Mouse (Mus musculus) limb, embryonic 13.5 days (tissue): ENCODE measurements around the gene Lyl1. TPM values are rescaled to one million over a fixed set of nuclear protein-coding genes. Genes with fewer than 3 reads are reported as not detected.

Experiments
- ATAC-seq: fragments of 200-750 bp; cut with Nextera tagmentation; 2 replicates; pipeline ENCODE4 v1.8.0; 2017; ENCODE audit warnings: low read depth, moderate number of reproducible peaks, moderate TSS enrichment; ENCODE audit not compliant: low FRiP score
- H3K27ac ChIP-seq: fragments of 300-500 bp; sonication (generic); 2 replicates; pipeline ENCODE4 v1.5.1; 2015; ENCODE audit warnings: inconsistent platforms, mild to moderate bottlenecking, moderate library complexity
- H3K27me3 ChIP-seq: fragments of 300-500 bp; sonication (generic); 2 replicates; pipeline ENCODE4 v1.6.1; 2015; ENCODE audit warnings: mild to moderate bottlenecking, inconsistent platforms
- H3K36me3 ChIP-seq: fragments of 300-500 bp; sonication (generic); 2 replicates; pipeline ENCODE4 v1.6.1; 2015; ENCODE audit warnings: inconsistent platforms, mild to moderate bottlenecking, moderate library complexity
- H3K4me1 ChIP-seq: fragments of 300-500 bp; sonication (generic); 2 replicates; pipeline ENCODE4 v1.6.1; 2015; ENCODE audit warnings: inconsistent platforms
- H3K4me2 ChIP-seq: fragments of 300-500 bp; sonication (generic); replicated peaks from 2 replicates; pipeline ENCODE4 v1.6.1; 2015; ENCODE audit warnings: inconsistent platforms, mild to moderate bottlenecking, moderate library complexity
- H3K4me3 ChIP-seq: fragments of 300-500 bp; sonication (generic); 2 replicates; pipeline ENCODE4 v1.5.1; 2015; ENCODE audit warnings: moderate library complexity, mild to moderate bottlenecking, inconsistent platforms
- H3K9ac ChIP-seq: fragments of 300-500 bp; sonication (generic); 2 replicates; pipeline ENCODE4 v1.6.1; 2015; ENCODE audit warnings: mild to moderate bottlenecking, inconsistent platforms
- H3K9me3 ChIP-seq: fragments of 300-500 bp; sonication (generic); 2 replicates; pipeline ENCODE4 v1.6.1; 2016; ENCODE audit warnings: inconsistent platforms
- WGBS: fragments of 180-500 bp; shearing (Covaris S2); methylation state at CpG from one replicate; pipeline ENCODE4 v1.1.7; 2015; 5-methylcytosine and 5-hydroxymethylcytosine counted together
- polyA plus RNA-seq: library from polyadenylated mRNA; unstranded; fragments of >200 nt; fragmentation: Nextera tagmentation; extraction: Ambion mirVana; gene quantifications from 2 replicates; pipeline ENCODE4 v1.2.1, GENCODE M21; 2015

Gene Lyl1
- polyA plus RNA-seq, 1 experiment from 2014 or later: 4.1 TPM

GRCm38 (mm10) chr8:84677305-84677704 lies 24.0 kb upstream of the Lyl1 start:
- no peak overlapping the region for H3K9ac ChIP-seq
- H3K27ac ChIP-seq: no peak overlapping the region
- ATAC-seq: no peak
- H3K4me1 ChIP-seq: no peaks in the 10 kb centered on the region
- 90% methylated on average over 5 of the region's 5 CpGs for WGBS
- H3K4me2 ChIP-seq: no peak overlapping the region
- peaks cover 60% of the 10 kb centered on the region for H3K36me3 ChIP-seq
- H3K9me3 ChIP-seq: no peaks in the 10 kb centered on the region
- no peak overlapping the region for H3K4me3 ChIP-seq
- no peaks in the 10 kb centered on the region for H3K27me3 ChIP-seq

GRCm38 (mm10) chr8:84681476-84681875 lies 19.8 kb upstream of the Lyl1 start:
- Histone ChIP-seq H3K4me2 (no peak overlapping the region), H3K27ac (no peak overlapping the region), H3K36me3 (peaks cover 34% of the 10 kb centered on the region), H3K4me1 (peaks cover 20% of the 10 kb centered on the region), H3K27me3 (no peaks in the 10 kb centered on the region), H3K9ac (no peak overlapping the region), H3K9me3 (no peaks in the 10 kb centered on the region), H3K4me3 (no peak overlapping the region)
- 86% methylated on average over 2 of the region's 2 CpGs for WGBS
- ATAC-seq: no peak

DNA sequence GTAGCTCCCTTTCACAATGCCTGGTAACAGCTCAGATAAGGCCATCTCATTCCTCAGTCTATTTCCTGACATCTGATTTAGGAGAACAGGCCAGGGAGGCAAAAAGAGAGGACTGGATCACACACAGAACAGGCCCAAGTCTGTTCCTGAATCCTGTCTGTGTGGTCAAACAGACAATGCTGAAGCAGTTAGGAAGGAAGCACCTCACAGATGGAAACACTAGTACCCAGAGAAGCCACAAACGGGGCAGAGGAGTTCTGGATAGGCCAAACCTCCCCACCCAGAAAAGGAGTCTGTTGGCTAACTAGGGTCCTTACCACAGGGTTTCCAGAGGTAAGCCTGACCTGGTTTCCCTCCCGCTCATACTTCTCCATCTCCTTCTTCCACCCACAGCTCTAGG lies 19.0 kb upstream of the Lyl1 start:
- no peak for ATAC-seq
- no peak overlapping the region for H3K27ac ChIP-seq
- H3K4me1 ChIP-seq: peaks cover 23% of the 10 kb centered on the region
- H3K4me3 ChIP-seq: no peak overlapping the region
- H3K9ac ChIP-seq: no peak overlapping the region
- H3K27me3 ChIP-seq: no peaks in the 10 kb centered on the region
- H3K9me3 ChIP-seq: no peaks in the 10 kb centered on the region
- no peak overlapping the region for H3K4me2 ChIP-seq
- H3K36me3 ChIP-seq: peaks cover 27% of the 10 kb centered on the region
- 83% methylated on average over 2 of the region's 2 CpGs for WGBS

DNA sequence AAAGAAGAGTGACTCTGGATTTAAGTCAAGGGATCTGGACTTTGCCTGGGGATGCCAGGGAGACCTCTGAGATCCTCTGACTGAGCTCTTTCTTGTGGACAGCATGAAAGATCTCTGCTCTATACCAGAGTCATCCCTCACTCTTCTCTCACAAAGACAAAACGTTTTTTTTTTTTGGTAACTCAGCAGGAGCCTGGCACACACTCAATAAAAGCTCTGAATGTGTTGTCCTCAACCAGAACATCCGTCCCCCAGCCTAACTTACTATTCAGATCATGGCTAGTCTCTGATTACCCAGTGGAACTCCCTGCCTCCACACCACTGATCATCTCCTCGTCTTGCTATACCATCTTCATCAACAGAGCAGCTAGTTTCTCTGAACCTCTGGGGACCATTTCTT lies 16.7 kb upstream of the Lyl1 start:
- H3K9me3 ChIP-seq: no peaks in the 10 kb centered on the region
- H3K36me3 ChIP-seq: peaks cover 25% of the 10 kb centered on the region
- ATAC-seq: no peak
- H3K27ac ChIP-seq: no peak overlapping the region
- no peak overlapping the region for H3K4me2 ChIP-seq
- 63% methylated on average over 3 of the region's 3 CpGs for WGBS
- peaks cover 34% of the 10 kb centered on the region for H3K4me1 ChIP-seq
- H3K27me3 ChIP-seq: no peaks in the 10 kb centered on the region
- H3K4me3 ChIP-seq: no peak overlapping the region
- no peak overlapping the region for H3K9ac ChIP-seq

DNA sequence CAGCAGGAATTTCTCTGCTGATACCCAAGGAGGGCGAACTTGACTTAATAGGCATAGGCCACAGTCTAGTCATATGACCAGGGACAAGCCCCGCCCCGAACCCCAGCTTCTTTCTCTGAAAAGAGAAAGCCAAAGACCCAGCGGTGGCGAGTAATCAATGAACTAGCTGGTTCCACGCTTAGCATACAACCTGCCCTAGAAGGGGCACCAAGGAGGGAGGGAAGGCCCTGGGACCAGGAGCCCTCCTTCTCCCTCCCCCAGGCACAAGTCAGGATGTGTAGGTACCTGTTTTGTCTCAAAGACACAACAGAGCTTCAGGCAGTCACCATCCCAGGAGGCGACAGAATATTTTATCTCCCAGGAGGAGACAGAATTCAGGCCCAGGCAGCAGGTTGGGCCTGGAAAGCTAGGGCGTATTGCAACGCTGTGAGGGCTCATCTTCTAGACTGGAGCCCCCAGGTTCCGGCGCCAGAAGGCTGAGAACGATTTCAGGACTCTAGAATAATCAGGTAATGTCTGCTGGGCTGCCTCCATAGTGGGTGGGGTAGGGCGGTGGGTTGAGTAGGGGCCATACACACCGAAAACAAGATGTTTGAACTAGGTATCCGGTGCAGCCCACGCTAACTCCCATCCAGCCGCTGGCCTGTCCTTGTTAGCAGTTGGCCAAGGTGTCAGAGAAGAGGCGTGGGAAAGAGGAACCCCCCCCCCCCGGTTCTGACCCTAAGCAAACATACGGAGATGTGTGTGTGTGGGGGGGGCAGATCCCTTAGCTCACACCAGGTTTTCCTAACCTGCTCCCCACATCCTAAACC lies 14.9 kb upstream of the Lyl1 start, which contains the start of gene Trmt1:
Gene Trmt1 (plus strand): TSS at position 117 of the 812 bp plus-strand sequence.
- no peak for ATAC-seq
- peaks cover 45% of the 10 kb centered on the region for H3K4me1 ChIP-seq
- peak within 1 kb of the TSS; percentile 100 for H3K4me3 ChIP-seq
- peak within 1 kb of the TSS; percentile 94 for H3K27ac ChIP-seq
- H3K27me3 ChIP-seq: no peaks in the 10 kb centered on the region
- no peaks in the 10 kb centered on the region for H3K9me3 ChIP-seq
- H3K4me2 ChIP-seq: peak within 1 kb of the TSS; percentile 90
- 11% methylated on average over 20 of the region's 20 CpGs for WGBS
- peak within 1 kb of the TSS; percentile 100 for H3K9ac ChIP-seq
- peaks cover 27% of the 10 kb centered on the region for H3K36me3 ChIP-seq

DNA sequence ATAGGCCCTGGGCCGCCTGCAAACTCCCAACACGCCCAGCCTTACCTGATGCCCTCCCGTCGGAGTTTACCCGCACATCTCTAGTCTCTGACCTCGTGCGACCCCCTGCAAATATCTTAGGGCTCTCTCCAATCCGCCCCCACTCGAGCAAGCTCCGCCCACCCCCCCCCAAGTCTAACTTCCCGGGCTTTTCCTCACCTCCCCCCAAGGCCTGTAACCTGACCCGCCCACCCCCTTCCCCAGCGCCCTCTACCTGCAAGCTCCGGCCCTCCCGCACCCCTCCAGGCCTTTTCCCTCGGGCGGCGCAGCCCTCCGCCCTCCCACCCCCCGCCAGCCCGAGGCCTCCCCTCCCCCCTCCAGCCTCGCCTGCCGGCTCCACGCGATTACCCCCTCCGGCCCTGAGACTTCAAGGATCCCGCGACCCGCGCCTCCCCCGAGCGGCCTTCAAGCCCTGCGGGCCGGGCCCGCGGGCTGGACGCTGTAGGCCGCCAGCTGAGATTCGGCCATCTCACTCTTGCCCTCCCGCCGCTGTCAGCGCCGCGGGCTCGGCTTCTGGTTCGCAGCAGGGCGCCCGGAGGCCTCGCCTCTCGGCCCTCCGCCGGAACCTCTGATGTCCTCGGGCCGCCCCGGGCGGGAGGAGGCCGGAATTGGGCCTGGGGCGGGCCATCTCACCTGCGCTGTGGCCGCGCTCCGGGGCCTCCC lies 14.1 kb upstream of the Lyl1 start:
- ATAC-seq: peak; percentile 34
- Histone ChIP-seq H3K36me3 (peaks cover 27% of the 10 kb centered on the region), H3K9me3 (no peaks in the 10 kb centered on the region), H3K27ac (peak overlapping the region; percentile 94), H3K4me1 (peaks cover 45% of the 10 kb centered on the region), H3K27me3 (no peaks in the 10 kb centered on the region), H3K9ac (peak overlapping the region; percentile 100), H3K4me2 (peak overlapping the region; percentile 90), H3K4me3 (peak overlapping the region; percentile 100)
- WGBS: under 1% methylated on average over 61 of the region's 62 CpGs

GRCm38 (mm10) chr8:84687705-84688100 lies 13.6 kb upstream of the Lyl1 start, which contains the start of gene Nacc1:
TSS of gene Nacc1 (minus strand) at chr8:84687862.
- H3K4me1 ChIP-seq: peaks cover 45% of the 10 kb centered on the region
- H3K4me3 ChIP-seq: peak within 1 kb of the TSS; percentile 100
- peak within 1 kb of the TSS; percentile 100 for H3K9ac ChIP-seq
- peak; percentile 79 for ATAC-seq
- peak within 1 kb of the TSS; percentile 90 for H3K4me2 ChIP-seq
- H3K36me3 ChIP-seq: peaks cover 27% of the 10 kb centered on the region
- no peaks in the 10 kb centered on the region for H3K27me3 ChIP-seq
- WGBS: under 1% methylated on average over 37 of the region's 37 CpGs
- H3K9me3 ChIP-seq: no peaks in the 10 kb centered on the region
- H3K27ac ChIP-seq: peak within 1 kb of the TSS; percentile 94

DNA sequence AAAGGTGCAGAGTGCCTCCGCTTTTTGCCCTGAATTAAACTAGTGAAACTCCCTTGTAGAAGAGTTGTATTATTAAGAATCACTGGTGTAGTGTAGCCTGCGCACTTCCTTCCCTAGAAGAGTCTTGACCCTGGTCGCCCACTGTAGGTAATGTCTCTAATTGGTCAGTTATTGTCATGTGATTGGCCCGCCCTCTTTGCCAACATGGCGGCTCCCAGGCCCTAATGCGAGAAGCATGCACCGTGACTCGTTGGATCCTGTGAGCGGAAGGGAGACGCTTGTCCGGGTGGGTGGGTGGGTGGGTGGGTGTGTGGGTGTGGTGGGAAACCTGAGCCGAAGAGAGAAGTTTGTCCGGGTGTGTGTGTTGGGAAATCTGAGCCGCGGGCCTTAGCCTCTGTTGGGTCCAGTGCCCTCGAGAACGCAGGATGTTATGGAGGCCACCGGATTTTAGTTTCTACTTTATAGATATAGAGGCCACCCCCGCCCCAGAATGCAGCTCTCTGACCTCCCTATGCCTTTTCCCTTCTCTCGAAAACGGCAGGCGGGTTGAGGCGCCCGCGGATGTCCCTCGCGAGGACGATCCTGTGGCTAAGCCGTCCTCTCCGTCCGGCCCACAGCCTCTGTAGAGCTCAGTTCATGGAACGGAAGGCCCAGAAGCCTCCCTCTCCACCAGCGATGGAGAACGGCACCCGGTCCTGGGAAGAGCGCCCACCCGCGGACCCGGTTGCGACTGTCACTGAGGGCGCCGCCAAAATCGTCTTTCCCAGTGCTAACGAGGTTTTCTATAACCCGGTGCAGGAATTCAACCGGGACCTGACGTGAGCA lies 12.0 kb upstream of the Lyl1 start:
- H3K27me3 ChIP-seq: no peaks in the 10 kb centered on the region
- H3K36me3 ChIP-seq: peaks cover 29% of the 10 kb centered on the region
- H3K4me3 ChIP-seq: peak overlapping the region; percentile 91
- H3K4me2 ChIP-seq: peak overlapping the region; percentile 90
- H3K9ac ChIP-seq: peak overlapping the region; percentile 85
- peak overlapping the region; percentile 81 for H3K27ac ChIP-seq
- peaks cover 45% of the 10 kb centered on the region for H3K4me1 ChIP-seq
- WGBS: under 1% methylated on average over 47 of the region's 47 CpGs
- peak; percentile 91 for ATAC-seq
- H3K9me3 ChIP-seq: no peaks in the 10 kb centered on the region

DNA sequence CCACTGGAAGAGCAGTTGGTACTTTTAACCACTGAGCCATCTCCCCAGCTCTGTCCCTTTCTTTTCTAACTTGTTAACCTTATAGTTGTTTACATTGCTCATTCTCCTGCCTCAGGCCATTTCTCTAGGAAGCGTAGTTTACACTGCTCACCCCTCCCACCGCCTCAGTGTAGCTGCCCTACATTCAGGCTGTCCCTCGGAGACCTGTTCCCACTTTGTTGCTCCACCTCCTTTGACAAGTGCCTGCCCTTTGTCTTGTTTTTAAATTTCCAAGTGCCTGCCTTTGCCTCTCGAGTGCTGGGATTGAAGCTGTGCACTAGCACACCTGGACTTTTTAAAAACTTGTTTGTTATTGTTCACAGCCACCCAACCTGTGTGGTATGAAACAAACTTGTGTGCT lies 7.9 kb upstream of the Lyl1 start:
- H3K36me3 ChIP-seq: peaks cover 64% of the 10 kb centered on the region
- H3K4me3 ChIP-seq: no peak overlapping the region
- no peak for ATAC-seq
- peaks cover 17% of the 10 kb centered on the region for H3K4me1 ChIP-seq
- no peak overlapping the region for H3K27ac ChIP-seq
- no peaks in the 10 kb centered on the region for H3K9me3 ChIP-seq
- no peaks in the 10 kb centered on the region for H3K27me3 ChIP-seq
- no peak overlapping the region for H3K4me2 ChIP-seq
- 66% methylated on average over 4 of the region's 4 CpGs for WGBS
- no peak overlapping the region for H3K9ac ChIP-seq

DNA sequence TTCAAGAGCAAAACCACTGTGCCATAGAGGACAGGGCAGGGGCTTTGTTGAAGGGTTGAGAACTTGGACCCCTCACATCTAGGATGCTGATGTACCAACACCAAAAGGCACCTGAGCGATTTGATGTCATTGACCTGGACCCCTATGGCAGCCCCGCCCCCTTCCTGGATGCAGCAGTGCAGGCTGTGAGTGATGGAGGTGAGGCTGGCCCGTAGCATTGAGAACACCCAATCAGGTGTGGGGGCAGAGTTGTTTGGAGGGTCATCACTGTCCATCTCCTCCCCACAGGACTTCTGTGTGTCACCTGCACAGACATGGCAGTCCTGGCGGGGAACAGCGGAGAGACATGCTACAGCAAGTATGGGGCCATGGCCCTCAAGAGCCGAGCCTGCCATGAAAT lies 6.1 kb upstream of the Lyl1 start:
- Histone ChIP-seq H3K36me3 (peaks cover 78% of the 10 kb centered on the region), H3K27me3 (no peaks in the 10 kb centered on the region)
- 86% methylated on average over 6 of the region's 6 CpGs for WGBS

GRCm38 (mm10) chr8:84697166-84698130 lies 3.8 kb upstream of the Lyl1 start:
- H3K4me2 ChIP-seq: no peak overlapping the region
- H3K27me3 ChIP-seq: peaks cover 13% of the 10 kb centered on the region
- H3K9me3 ChIP-seq: no peaks in the 10 kb centered on the region
- WGBS: 86% methylated on average over 14 of the region's 14 CpGs
- ATAC-seq: no peak
- H3K9ac ChIP-seq: no peak overlapping the region
- peaks cover 63% of the 10 kb centered on the region for H3K36me3 ChIP-seq
- no peak overlapping the region for H3K4me3 ChIP-seq
- no peak overlapping the region for H3K27ac ChIP-seq
- peaks cover 22% of the 10 kb centered on the region for H3K4me1 ChIP-seq

More for the DNA sequence above, 6.1 kb upstream of the Lyl1 start:
- no peaks in the 10 kb centered on the region for H3K9me3 ChIP-seq
- no peak overlapping the region for H3K27ac ChIP-seq
- peaks cover 9% of the 10 kb centered on the region for H3K4me1 ChIP-seq
- no peak overlapping the region for H3K9ac ChIP-seq
- no peak for ATAC-seq
- H3K4me2 ChIP-seq: no peak overlapping the region
- H3K4me3 ChIP-seq: no peak overlapping the region
